Mouse (Mus musculus): ENCODE measurements around the gene Ccdc12.

The Ccdc12 gene

DNA sequence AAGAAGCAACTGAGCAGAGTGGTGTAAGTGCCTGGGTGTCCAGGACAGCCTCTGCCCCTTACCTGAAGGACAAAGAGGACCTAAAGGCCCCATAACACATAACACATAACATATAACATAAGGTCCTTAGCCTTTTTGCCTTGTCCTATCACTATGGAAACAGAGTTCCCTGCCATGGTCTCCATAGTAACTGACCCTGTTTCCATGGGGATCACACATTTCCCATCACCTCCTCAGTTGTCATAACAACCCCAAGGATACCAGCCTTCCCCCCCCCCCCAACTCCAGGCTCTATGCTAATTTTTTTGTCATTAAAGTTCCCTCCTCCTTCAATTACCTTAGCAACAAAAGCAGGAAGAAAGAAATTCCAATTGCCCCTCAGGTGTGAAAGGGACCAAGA lies 6.5 kb upstream of the Ccdc12 start:
- DNase-seq: no peak

DNA sequence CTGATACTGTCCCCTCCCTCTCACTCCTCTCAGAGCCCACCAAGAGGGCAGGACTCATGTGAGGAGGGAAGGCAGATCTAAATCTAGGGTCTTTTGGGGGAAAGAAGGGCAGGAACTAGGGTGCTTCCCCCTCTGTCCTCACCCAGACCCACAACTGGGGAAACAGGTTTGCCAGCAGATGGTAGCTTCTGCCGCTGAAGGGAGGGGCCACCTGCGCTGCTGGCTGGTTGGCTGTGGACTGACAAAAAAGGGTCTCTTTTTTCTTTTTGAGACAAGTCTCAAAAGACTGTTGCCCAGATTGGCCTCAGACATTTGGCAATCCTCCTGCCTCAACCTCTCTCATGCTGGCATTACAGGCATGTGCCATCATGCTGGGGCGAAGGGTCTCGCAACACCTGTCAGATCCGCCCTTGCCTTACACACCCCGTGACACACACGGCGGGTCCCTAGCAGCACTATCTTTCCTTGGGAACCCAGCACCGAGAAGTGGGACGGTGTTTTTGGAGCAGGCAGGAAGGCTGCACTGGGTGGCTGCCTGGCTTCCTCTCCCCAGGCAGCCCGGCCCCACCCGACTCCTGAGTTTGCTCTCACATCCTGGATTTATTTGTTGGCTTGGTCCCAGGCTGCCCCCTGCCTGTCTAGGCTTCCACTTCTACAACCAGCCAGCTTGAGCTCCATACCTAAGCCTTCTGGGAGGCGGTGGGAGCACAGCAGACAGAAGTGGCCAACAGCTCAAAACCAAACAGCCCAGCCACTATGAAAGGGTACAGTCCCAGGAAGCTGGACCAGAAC lies 4.2 kb upstream of the Ccdc12 start:
- DNase-seq: no peak

GRCm38 (mm10) chr9:110652963-110653654 lies 3.2 kb upstream of the Ccdc12 start:
- no peak for DNase-seq

DNA sequence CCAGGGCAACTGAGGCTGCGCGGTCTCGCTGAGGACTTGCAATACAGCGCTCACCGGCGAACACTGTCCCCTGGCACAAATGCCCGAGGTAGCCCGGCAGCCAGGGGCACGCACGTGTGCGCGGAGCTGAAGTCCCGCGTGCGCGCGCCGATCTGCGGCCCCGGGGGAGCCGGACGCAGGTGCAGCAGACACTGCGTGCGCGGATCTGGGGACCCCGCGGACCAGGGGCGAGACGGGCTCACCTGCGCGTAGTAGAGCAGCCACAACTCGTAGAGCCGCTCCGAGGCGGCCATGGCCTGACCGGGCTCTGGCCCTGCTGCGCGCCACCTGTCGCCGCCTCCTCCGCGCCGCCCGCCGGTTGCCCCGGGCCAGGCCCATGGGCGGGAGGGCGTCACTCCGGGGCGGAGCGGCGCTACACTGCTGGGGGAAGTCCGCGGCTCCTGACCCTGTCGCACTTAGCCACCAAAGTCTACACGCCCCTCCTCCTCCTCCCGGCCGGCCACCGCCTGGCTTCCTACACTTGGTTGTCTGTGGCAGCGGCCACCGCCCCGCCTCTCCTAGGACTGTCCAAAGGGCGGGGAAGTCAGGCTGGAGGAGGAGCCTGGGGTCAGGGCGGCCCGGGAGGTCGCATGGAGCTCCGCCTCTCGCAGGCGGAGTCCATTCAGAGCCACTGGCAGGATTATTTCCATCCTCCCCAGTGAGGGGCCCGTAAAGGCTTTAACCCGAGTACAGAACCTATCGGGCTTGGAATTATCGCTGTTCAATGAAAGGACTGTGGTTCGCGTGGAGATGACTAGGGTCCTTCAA lies 2.4 kb upstream of the Ccdc12 start, which contains the start of gene Nbeal2:
Gene Nbeal2, minus strand, starts transcription at position 507 of the 807 bp plus-strand sequence.
- DNase-seq: peak; percentile 85 to 89

GRCm38 (mm10) chr9:110654726-110655650 lies 1.3 kb upstream of the Ccdc12 start:
- no peak for DNase-seq

DNA sequence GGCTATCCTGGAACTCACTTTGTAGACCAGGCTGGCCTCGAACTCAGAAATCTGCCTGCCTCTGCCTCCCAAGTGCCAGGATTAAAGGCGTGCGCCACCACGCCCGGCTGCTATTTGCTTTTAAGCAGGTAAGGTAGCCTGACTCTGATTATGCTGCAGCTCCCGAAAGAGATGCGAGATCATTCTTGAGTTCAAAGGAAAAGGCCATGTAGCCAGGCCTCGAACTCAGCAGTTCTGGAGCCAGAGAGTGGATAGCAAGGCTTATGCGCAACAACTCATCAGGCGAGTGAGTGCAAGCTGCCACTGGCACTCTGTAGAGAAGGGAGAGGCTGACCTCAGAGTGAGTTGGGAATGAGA lies 674 bp upstream of the Ccdc12 start:
- DNase-seq: no peak

DNA sequence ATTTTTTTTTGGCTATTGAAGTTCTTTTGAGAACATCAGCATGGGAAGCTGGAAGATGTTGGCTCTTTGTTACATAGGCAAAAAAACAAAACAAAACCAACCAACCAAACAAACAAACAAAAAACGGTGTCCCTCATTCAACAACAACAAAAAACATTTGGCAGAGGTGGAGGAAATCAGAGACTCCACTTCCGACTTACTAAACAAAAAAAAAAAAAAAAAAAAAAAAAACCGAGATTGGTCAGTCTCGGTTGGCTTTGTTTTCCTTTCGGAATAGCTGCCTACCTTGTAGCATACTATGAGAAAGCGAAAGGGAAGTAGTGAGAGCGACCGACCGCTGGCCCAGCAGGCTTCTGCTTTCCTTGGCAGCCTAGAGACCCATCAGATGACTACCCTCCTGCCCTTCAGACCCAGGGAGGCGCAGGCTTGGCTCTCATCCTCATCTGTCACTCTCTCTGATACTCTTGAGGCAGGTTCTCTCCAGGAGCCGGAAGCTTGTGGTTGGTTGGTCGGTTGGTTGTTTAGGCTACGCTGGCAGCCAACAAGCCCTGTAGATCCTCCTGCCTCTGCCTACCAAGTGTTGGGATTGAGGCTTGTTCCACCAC lies 1.3 kb downstream of the Ccdc12 start:
- peak in 1 of 2 experiments; percentile 47 for DNase-seq

DNA sequence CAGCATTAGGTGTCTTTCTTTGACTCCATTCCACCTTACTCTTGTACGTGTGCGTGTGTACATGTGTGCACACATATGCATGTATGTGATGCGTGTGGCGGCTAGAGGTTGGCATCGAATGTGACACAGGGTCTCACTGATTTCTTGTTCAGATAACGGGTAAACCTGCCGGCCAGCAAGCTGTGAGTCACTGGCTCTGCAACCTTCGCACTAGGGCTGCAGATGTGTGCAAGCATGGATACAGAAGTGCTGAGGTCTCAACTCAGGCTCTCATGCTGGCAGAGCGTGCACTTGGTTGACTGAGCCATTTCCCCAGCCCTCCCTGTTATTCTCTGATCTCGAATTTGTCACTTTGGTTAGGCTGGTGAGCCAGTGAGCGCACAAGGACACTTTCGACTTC lies 3.2 kb downstream of the Ccdc12 start:
- DNase-seq: no peak

GRCm38 (mm10) chr9:110660208-110660607 lies 3.9 kb downstream of the Ccdc12 start:
- DNase-seq: no peak

GRCm38 (mm10) chr9:110660856-110661612 lies 4.7 kb downstream of the Ccdc12 start:
- DNase-seq: no peak

- DNase-seq: no peak
These were observed 6.5 kb downstream of the Ccdc12 start for GRCm38 (mm10) chr9:110662844-110663243.

DNA sequence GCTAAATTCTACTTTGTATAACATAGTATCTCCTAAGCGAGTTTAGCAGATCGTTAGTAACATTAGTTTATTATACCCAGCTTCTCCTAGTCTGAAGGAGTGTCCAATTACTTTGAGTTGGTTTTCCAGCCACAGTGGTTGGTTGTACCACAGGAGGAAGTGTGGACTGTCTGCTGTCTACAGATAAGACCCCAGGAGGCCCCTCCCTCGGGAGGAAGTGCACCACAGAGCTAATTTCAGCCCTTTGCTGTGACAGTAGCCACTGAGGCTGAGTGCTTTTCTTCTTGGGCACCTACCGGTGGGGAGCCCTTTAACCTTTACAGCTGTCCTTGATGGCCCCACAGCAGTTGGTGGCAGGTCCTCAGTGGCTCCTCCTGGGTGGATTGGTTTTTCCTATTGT lies 9.6 kb downstream of the Ccdc12 start:
- peak in 1 of 2 experiments; percentile 8 for DNase-seq

DNA sequence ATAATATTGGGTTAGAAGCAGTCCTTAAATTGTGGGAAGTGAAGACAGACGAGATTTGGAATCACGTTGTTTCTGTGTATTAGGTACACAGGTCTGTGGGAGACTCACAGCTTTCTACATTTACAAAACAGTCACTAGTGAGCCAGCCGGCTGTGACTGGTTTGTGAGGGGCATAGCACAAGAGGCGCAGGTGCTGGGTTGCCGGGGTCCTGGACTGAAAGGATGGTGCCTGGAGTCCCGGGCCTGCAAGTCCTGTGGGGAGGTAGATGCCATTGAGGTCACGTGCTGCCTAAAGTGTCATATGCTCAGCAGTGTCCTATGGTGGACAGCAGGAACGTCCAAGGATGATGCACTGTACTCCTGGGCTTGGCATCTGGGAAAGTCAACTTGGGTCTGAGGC lies 10.1 kb downstream of the Ccdc12 start:
- DNase-seq: no peak

DNA sequence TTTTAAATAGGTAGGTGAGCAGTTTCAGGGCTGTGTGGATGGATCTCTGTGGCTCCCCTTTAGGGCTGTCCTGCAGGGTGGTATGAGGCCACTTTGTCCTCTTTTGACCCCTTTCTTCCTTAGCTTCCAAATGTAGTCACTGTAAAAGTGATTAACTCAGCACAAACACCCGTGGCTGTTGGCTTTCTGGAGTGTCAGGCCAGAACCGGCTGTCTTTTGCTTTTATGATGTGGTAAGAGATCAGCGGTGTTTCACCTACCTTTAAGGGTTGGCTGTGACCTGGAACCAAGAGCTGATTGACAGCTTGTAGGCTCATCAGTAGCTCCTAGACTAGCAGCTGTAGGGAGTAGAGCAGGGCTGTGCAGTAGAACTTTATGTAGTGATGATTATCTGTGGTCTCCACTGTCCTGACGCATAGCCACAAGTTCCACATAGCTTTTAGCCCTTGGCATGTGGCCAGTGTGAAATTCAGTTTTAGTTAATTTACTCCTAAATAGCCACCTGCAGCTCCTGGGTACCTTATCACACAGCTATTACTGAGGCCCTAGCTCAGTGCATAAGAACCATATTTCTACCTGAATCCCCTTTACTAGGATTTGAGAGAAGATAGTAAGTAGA lies 11.0 kb downstream of the Ccdc12 start:
- DNase-seq: no peak

- DNase-seq: no peak
These were observed 12.4 kb downstream of the Ccdc12 start for GRCm38 (mm10) chr9:110668601-110669293.

DNA sequence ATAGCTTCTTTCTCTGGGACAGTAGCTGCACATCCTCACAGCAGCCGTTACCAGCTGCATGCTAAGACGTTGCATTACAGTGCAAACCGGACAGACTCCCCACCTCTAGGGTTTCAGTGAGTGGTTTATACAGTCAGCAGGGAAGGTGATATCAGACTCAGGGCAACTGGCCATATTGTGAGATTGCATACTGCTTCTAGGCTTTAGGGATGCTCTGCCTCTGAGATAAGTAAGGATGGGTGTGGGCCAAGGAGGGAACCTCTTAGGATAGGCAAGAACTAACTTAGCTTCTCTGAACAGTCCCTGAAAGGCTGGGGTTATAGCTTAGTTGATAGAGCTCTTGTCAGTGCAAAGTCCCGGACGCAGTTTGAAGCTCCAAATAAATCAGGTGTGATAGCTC lies 13.5 kb downstream of the Ccdc12 start:
- no peak for DNase-seq

- peak; percentile 63 to 76 for DNase-seq
These were observed 16.3 kb downstream of the Ccdc12 start for GRCm38 (mm10) chr9:110672462-110673106.

GRCm38 (mm10) chr9:110673107-110673752 lies 16.9 kb downstream of the Ccdc12 start:
- peak in 1 of 2 experiments; percentile 53 for DNase-seq

GRCm38 (mm10) chr9:110676492-110676911 lies 20.2 kb downstream of the Ccdc12 start:
- DNase-seq: no peak
